Mouse (Mus musculus) embryonic fibroblast, embryonic 13.5 days (primary cell): ENCODE measurements around the gene Acadvl. TPM values are rescaled to one million over a fixed set of nuclear protein-coding genes. Genes with fewer than 3 reads are reported as not detected.
A peak's percentile ranks its signal among the peaks of the same experiment; 100 is the strongest.
"Not testable (repeated sequence)": the region's sequence is repeated elsewhere in the genome, so short reads cannot be mapped to it uniquely, and the experiment has no call there.

Experiments used
- H3K27ac ChIP-seq: 2 replicates; pipeline ENCODE4 v1.5.1; 2012; ENCODE audit warnings: low read length, control low read depth, inconsistent platforms; ENCODE audit not compliant: insufficient read depth
- H3K4me1 ChIP-seq: 2 replicates; pipeline ENCODE4 v1.6.1; 2011; ENCODE audit warnings: low read length; ENCODE audit not compliant: control insufficient read depth, insufficient read depth
- H3K4me3 ChIP-seq: 2 replicates; pipeline ENCODE4 v1.5.1; 2011; ENCODE audit warnings: mild to moderate bottlenecking, control low read depth, low read length; ENCODE audit not compliant: insufficient read depth
- CTCF ChIP-seq: IDR thresholded peaks from 2 replicates; pipeline ENCODE4 v1.5.1; 2011; ENCODE audit warnings: mild to moderate bottlenecking, control low read depth, low read length, moderate library complexity, borderline replicate concordance; ENCODE audit not compliant: insufficient read depth
- POLR2A ChIP-seq: IDR thresholded peaks from 2 replicates; pipeline ENCODE4 v1.6.1; 2011; ENCODE audit warnings: low read depth, mild to moderate bottlenecking, control low read depth, low read length, moderate library complexity
- polyA plus RNA-seq: library from polyadenylated mRNA; stranded (reverse); fragments of >200 nt; gene quantifications from 2 replicates; pipeline ENCODE4 v1.2.4, GENCODE M21; 2011; ENCODE audit warnings: low read depth; ENCODE audit not compliant: missing spikeins, insufficient read length

The Acadvl gene
- polyA plus RNA-seq, 1 experiment: 47.4 TPM

GRCm38 (mm10) chr11:70018131-70018990 lies 3.1 kb upstream of the Acadvl start:
- TF ChIP-seq POLR2A: peak; percentile 47
- TF ChIP-seq CTCF: no peak
- H3K4me3 ChIP-seq: peak overlapping the region; percentile 85
- peak overlapping the region; percentile 62 for H3K27ac ChIP-seq

GRCm38 (mm10) chr11:70017199-70017767 lies 2.1 kb upstream of the Acadvl start:
- H3K4me1 ChIP-seq: peaks cover 10% of the 10 kb centered on the region; the same call in 1 of the 2 replicates

More at GRCm38 (mm10) chr11:70018131-70018990, 3.1 kb upstream of the Acadvl start:
- peaks cover 12% of the 10 kb centered on the region; the same call in 1 of the 2 replicates for H3K4me1 ChIP-seq

GRCm38 (mm10) chr11:70016669-70017068 lies 1.5 kb upstream of the Acadvl start, which contains the start of gene Dlg4:
TSS of gene Dlg4 (plus strand) at chr11:70016942.
- no peak within 1 kb of the TSS for H3K4me3 ChIP-seq
- TF ChIP-seq CTCF (no peak), POLR2A (no peak)
- peaks cover 10% of the 10 kb centered on the region; the same call in 1 of the 2 replicates for H3K4me1 ChIP-seq
- no peak within 1 kb of the TSS for H3K27ac ChIP-seq

More at GRCm38 (mm10) chr11:70017199-70017767, 2.1 kb upstream of the Acadvl start:
- TF ChIP-seq POLR2A (no peak), CTCF (no peak)
- Histone ChIP-seq H3K27ac (no peak overlapping the region), H3K4me3 (no peak overlapping the region)

- not testable (repeated sequence) for H3K4me3 ChIP-seq, H3K27ac ChIP-seq
- peaks cover 10% of the 10 kb centered on the region; the same call in 1 of the 2 replicates for H3K4me1 ChIP-seq
Measured at GRCm38 (mm10) chr11:70016177-70016576, 966 bp upstream of the Acadvl start.

GRCm38 (mm10) chr11:70015677-70016076 lies 466 bp upstream of the Acadvl start:
- H3K4me1 ChIP-seq: peaks cover 10% of the 10 kb centered on the region; the same call in 1 of the 2 replicates
- no peak overlapping the region for H3K4me3 ChIP-seq
- TF ChIP-seq CTCF (no peak), POLR2A (no peak)
- H3K27ac ChIP-seq: no peak overlapping the region

GRCm38 (mm10) chr11:70014051-70014450 lies 1.2 kb downstream of the Acadvl start:
- Histone ChIP-seq H3K4me1 (0 out of 2 replicates have a peak, but pooled peaks cover 7% of the 10 kb centered on the region), H3K4me3 (no peak overlapping the region), H3K27ac (no peak overlapping the region)
- TF ChIP-seq CTCF (no peak), POLR2A (no peak)

GRCm38 (mm10) chr11:70013408-70013807 lies 1.8 kb downstream of the Acadvl start:
- Histone ChIP-seq H3K27ac (no peak overlapping the region), H3K4me3 (no peak overlapping the region), H3K4me1 (0 out of 2 replicates have a peak, but pooled peaks cover 7% of the 10 kb centered on the region)
- no peak for TF ChIP-seq CTCF
- TF ChIP-seq POLR2A: no peak

- 0 out of 2 replicates have a peak, but pooled peaks cover 7% of the 10 kb centered on the region for H3K4me1 ChIP-seq
- no peak overlapping the region for H3K27ac ChIP-seq
- TF ChIP-seq CTCF: no peak
- TF ChIP-seq POLR2A: no peak
- H3K4me3 ChIP-seq: no peak overlapping the region
Measured at GRCm38 (mm10) chr11:70012931-70013330, 2.3 kb downstream of the Acadvl start.

- Histone ChIP-seq H3K4me3 (no peak overlapping the region), H3K27ac (no peak overlapping the region), H3K4me1 (0 out of 2 replicates have a peak, but pooled peaks cover 7% of the 10 kb centered on the region)
- TF ChIP-seq CTCF (no peak), POLR2A (no peak)
Measured at GRCm38 (mm10) chr11:70010961-70011360, 4.2 kb downstream of the Acadvl start.

GRCm38 (mm10) chr11:70010548-70010947 lies 4.7 kb downstream of the Acadvl start:
- H3K27ac ChIP-seq: no peak overlapping the region
- no peak overlapping the region for H3K4me3 ChIP-seq
- H3K4me1 ChIP-seq: 0 out of 2 replicates have a peak, but pooled peaks cover 7% of the 10 kb centered on the region
- TF ChIP-seq CTCF (no peak), POLR2A (no peak)
